Mouse (Mus musculus) embryonic facial prominence, embryonic 11.5 days (tissue): ENCODE data around the gene Capzb. TPM values are rescaled to one million over a fixed set of nuclear protein-coding genes. Genes with fewer than 3 reads are reported as not detected.

Experiments
- ATAC-seq: fragments of 200-750 bp; cut with Nextera tagmentation; replicated peaks from 2 replicates; pipeline ENCODE4 v1.8.0; 2017; ENCODE audit warnings: low read depth; ENCODE audit not compliant: insufficient number of reproducible peaks, low FRiP score, low TSS enrichment
- DNase-seq: peaks from one replicate; pipeline ENCODE4 v3.0.0-alpha.2; 2015; ENCODE audit warnings: low spot score
- H3K27ac ChIP-seq: fragments of 300-500 bp; sonication (generic); replicated peaks from 2 replicates; pipeline ENCODE4 v1.5.1; 2014; ENCODE audit warnings: mild to moderate bottlenecking, low read depth, low read length, control low read depth
- H3K27me3 ChIP-seq: fragments of 300-500 bp; sonication (generic); 2 replicates; pipeline ENCODE4 v1.6.1; 2014; ENCODE audit warnings: mild to moderate bottlenecking, low read length, moderate library complexity, mixed read lengths; ENCODE audit not compliant: control insufficient read depth, insufficient read depth
- H3K36me3 ChIP-seq: fragments of 300-500 bp; sonication (generic); replicated peaks from 2 replicates; pipeline ENCODE4 v1.6.1; 2014; ENCODE audit warnings: low read depth, mild to moderate bottlenecking, low read length, moderate library complexity, mixed read lengths; ENCODE audit not compliant: control insufficient read depth, insufficient read depth
- H3K4me1 ChIP-seq: fragments of 300-500 bp; sonication (generic); 2 replicates; pipeline ENCODE4 v1.6.1; 2014; ENCODE audit warnings: low read length, mixed read lengths; ENCODE audit not compliant: control insufficient read depth, insufficient read depth
- H3K4me2 ChIP-seq: fragments of 300-500 bp; sonication (generic); 2 replicates; pipeline ENCODE4 v1.6.1; 2014; ENCODE audit warnings: low read depth, mild to moderate bottlenecking, control low read depth, low read length, moderate library complexity
- H3K4me3 ChIP-seq: fragments of 300-500 bp; sonication (generic); 2 replicates; pipeline ENCODE4 v1.5.1; 2014; ENCODE audit warnings: low read depth, low read length, control low read depth
- H3K9ac ChIP-seq: fragments of 300-500 bp; sonication (generic); replicated peaks from 2 replicates; pipeline ENCODE4 v1.6.1; 2014; ENCODE audit warnings: mild to moderate bottlenecking, control low read depth, low read length
- H3K9me3 ChIP-seq: fragments of 300-500 bp; sonication (generic); replicated peaks from 2 replicates; pipeline ENCODE4 v1.6.1; 2016; ENCODE audit warnings: mild to moderate bottlenecking, low read length, inconsistent platforms, mixed read lengths; ENCODE audit not compliant: control insufficient read depth
- WGBS: fragments of 180-500 bp; shearing (Covaris S2); extraction: QIAGEN DNeasy Blood & Tissue Kit; methylation state at CpG from one replicate; pipeline ENCODE4 v1.1.7; 2014; 5-methylcytosine and 5-hydroxymethylcytosine counted together
- polyA plus RNA-seq: library from polyadenylated mRNA; unstranded; fragments of >200 nt; fragmentation: Nextera tagmentation; extraction: Ambion mirVana; gene quantifications from 2 replicates; pipeline ENCODE4 v1.2.1, GENCODE M21; 2014

Gene Capzb
- polyA plus RNA-seq, 1 experiment from 2014 or later, result 314 TPM

DNA sequence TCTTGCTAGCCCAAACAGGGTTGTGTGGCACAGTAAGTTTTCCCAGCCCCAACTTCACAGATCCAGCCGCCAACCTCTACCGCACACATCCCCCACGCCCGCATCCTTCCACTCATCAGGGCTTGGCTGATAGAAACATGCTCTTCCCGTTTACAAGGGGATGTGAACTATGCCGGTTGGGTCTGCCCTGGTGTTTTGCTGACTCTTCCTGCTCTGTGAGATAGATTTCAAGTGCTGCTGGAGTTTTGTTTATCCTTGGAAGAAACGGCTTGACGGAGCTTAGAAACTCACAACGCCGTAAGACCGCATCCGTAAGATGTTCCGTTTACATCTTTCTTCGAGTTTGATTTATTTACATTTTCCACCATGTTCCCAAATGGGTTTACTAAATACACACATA lies 34.3 kb upstream of the Capzb start:
- ATAC-seq (no peak), DNase-seq (no peak)
- no peaks in the 10 kb centered on the region for H3K27me3 ChIP-seq
- no peaks in the 10 kb centered on the region for H3K9me3 ChIP-seq
- no peak overlapping the region for H3K4me3 ChIP-seq
- 85% methylated on average over 14 of the region's 14 CpGs for WGBS
- H3K4me2 ChIP-seq, result no peak overlapping the region
- no peaks in the 10 kb centered on the region for H3K36me3 ChIP-seq
- no peak overlapping the region for H3K27ac ChIP-seq
- no peak overlapping the region for H3K9ac ChIP-seq
- no peaks in the 10 kb centered on the region for H3K4me1 ChIP-seq

DNA sequence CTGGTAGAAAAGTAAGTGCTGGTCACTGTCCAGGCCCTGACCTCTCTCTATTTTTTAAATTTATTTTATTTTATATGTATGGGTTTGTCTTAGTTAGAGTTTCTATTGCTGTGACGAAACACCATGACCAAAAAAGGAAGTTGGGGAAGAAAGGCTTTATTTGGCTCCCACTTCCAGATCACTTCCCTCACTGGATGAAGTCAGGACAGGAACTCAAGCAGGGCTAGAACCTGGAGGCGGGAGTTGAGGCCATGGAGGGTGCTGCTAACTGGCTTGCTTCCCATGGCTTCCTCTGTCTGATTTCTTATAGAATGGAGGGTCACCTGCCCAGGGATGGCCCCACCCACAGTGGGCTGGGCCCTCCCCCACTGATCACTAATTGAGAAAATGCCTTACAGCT lies 31.6 kb upstream of the Capzb start:
- WGBS, result 79% methylated on average over 2 of the region's 2 CpGs
- H3K36me3 ChIP-seq, result no peaks in the 10 kb centered on the region
- ATAC-seq (no peak), DNase-seq (no peak)
- no peak overlapping the region for H3K27ac ChIP-seq
- H3K4me3 ChIP-seq, result no peak overlapping the region
- H3K27me3 ChIP-seq, result no peaks in the 10 kb centered on the region
- H3K4me2 ChIP-seq, result no peak overlapping the region
- no peaks in the 10 kb centered on the region for H3K4me1 ChIP-seq
- H3K9ac ChIP-seq, result no peak overlapping the region
- H3K9me3 ChIP-seq, result no peaks in the 10 kb centered on the region

DNA sequence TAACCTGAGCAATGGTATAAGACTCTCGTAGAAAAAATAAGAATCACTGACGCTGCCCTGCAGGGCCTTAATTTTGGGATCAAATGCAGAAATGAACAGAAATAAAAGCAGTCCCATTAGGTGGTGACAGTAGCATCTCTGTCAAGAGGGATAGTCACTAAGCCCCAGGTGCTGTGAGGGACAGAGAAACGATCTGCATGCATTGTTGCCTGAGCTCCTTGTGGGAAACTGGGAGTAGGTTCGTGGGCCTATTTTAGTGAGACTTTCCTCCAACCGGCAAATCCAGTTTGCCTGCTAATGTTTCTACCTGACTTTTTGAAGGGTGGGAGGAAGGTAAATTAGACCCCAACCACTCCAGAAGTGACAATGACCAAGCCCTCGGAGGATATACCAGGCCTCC lies 28.6 kb upstream of the Capzb start:
- 87% methylated on average over 6 of the region's 6 CpGs for WGBS
- no peak overlapping the region for H3K9ac ChIP-seq
- no peaks in the 10 kb centered on the region for H3K36me3 ChIP-seq
- H3K4me2 ChIP-seq, result no peak overlapping the region
- no peaks in the 10 kb centered on the region for H3K4me1 ChIP-seq
- no peaks in the 10 kb centered on the region for H3K9me3 ChIP-seq
- DNase-seq (no peak), ATAC-seq (no peak)
- H3K27ac ChIP-seq, result no peak overlapping the region
- no peak overlapping the region for H3K4me3 ChIP-seq
- no peaks in the 10 kb centered on the region for H3K27me3 ChIP-seq

DNA sequence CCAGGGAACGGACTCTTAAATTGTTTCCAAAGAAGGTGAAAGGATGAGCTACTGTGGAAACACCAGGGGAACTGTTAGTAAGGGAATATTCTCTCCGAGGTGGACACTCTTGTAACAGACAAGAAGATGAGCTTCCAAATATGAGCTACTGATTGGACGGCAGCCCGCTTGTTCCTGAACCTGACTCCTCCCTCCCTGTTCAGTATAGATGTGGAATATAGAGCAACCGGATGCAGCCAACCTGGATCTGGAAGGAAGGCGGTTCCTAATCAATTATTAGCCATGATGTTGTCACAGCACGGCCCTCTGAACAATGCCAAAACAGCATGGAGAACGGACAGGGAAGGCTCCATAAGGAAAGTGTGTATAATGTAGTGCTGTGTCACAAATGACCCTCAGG lies 27.4 kb upstream of the Capzb start:
- ATAC-seq (no peak), DNase-seq (no peak)
- Histone ChIP-seq H3K9me3 (no peaks in the 10 kb centered on the region), H3K36me3 (no peaks in the 10 kb centered on the region), H3K4me1 (no peaks in the 10 kb centered on the region), H3K4me2 (no peak overlapping the region), H3K9ac (no peak overlapping the region), H3K4me3 (no peak overlapping the region), H3K27ac (no peak overlapping the region), H3K27me3 (no peaks in the 10 kb centered on the region)
- WGBS, result 84% methylated on average over 8 of the region's 8 CpGs

DNA sequence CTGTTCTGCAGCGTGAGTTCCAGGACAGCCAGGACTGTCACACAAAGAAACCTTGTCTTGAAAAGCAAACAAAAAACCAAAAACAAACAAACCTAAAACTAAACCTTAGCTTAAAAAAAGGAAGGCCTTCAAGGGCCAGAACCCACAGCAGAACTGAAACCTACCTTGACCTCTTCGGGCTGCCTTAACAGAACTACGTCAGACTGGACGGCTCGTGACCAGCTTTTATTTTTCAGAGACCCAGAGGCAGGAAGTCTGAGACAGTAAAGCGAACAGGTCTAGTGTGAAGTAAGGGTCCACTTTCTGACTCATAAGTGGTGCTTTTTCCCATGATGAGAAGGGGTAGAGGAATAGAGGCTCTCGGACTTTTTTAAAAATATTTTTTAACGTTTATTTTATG lies 26.5 kb upstream of the Capzb start:
- H3K9me3 ChIP-seq, result no peaks in the 10 kb centered on the region
- no peak for ATAC-seq

DNA sequence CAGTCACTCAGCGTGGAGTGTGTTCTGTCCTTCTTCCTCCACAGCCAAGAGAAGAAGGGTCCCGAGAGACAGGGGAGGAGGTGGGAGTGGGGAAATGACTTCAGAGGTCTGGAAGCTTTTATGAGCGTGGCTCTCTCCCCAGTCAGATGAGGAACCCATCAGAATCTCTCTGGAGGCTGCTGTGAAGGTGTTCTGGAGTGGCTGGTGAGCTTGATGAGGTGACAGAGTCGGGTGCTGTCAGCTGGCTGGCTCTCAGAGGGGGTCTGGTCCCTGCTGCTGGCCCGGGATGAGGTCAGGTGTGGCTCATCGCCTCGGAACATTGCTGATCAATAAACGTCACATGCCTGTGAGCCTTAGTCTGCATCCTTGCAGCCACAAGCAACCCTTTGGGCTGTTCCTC lies 25.6 kb upstream of the Capzb start:
- H3K9ac ChIP-seq, result no peak overlapping the region
- H3K36me3 ChIP-seq, result no peaks in the 10 kb centered on the region
- H3K4me1 ChIP-seq, result no peaks in the 10 kb centered on the region
- H3K9me3 ChIP-seq, result no peaks in the 10 kb centered on the region
- DNase-seq (no peak), ATAC-seq (no peak)
- H3K27me3 ChIP-seq, result no peaks in the 10 kb centered on the region
- H3K27ac ChIP-seq, result no peak overlapping the region
- WGBS, result 72% methylated on average over 8 of the region's 8 CpGs
- no peak overlapping the region for H3K4me3 ChIP-seq
- H3K4me2 ChIP-seq, result no peak overlapping the region

More for the DNA sequence above, 26.5 kb upstream of the Capzb start:
- Histone ChIP-seq H3K27ac (no peak overlapping the region), H3K4me2 (no peak overlapping the region), H3K4me3 (no peak overlapping the region), H3K4me1 (no peaks in the 10 kb centered on the region), H3K27me3 (no peaks in the 10 kb centered on the region), H3K36me3 (no peaks in the 10 kb centered on the region), H3K9ac (no peak overlapping the region)
- DNase-seq, result no peak
- WGBS, result 80% methylated on average over 8 of the region's 8 CpGs

DNA sequence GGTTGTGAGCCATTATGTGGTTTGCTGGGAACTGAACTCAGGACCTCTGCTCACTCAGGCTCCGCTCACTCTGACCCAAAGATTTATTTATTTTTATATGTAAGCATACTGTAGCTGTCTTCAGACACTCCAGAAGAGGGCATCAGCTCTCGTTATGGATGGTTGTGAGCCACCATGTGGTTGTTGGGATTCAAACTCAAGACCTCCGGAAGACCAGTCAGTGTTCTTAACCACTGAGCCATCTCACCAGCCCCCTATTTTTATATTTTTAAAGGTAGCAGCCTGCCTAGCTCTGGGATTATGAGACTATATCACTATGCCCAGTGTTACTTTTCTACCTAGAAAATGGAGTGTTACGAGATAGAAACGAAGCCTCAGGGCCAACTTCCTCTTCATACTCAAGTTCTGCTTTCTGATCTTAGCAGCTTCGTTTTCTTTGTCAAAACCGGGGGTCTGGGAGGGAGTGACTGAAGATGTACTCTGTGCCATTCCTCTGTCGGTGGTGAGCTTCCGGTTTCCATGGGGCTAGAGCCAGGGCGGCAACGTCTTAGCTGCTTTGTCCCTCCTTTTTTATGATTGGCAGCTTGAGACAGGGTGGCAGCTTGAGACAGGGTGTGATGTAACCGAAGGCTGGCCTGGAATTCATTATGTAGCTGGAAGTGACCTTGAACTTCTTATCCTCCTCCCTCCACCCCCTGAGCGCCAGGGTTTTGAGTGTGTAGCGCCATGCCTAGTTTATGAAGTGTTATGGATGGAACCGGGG lies 23.5 kb upstream of the Capzb start:
- no peak overlapping the region for H3K27ac ChIP-seq

DNA sequence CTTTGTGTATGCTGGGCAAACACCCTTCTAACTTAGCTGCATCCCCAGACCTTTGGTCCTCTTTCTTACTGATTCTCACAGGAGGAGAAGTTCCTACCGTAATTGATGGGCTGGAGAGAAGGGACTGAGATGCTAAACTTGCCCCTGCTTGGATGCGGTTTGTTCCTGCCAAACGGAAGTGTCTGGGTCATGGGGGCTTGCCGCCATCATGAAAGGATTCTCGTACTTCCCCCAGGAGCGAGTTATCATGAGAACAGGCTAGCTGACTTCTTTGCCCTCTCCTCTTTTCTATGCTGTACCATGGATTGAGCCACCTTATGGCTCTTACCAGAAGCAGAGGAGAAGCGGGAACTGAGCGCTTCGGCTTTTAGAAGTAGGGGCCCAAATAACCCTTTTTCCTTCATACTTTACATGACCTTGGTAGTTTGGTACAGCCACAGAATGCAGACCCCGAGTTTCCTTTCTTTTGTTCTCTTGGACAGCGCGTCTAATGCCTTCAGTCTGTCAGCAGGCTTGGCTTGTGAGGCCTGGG lies 22.9 kb upstream of the Capzb start:
- Histone ChIP-seq H3K9ac (no peak overlapping the region), H3K9me3 (no peaks in the 10 kb centered on the region), H3K36me3 (no peaks in the 10 kb centered on the region), H3K4me1 (no peaks in the 10 kb centered on the region), H3K4me3 (no peak overlapping the region), H3K27me3 (no peaks in the 10 kb centered on the region), H3K4me2 (no peak overlapping the region), H3K27ac (no peak overlapping the region)
- 56% methylated on average over 12 of the region's 12 CpGs for WGBS
- no peak for ATAC-seq
- DNase-seq, result peak; percentile 7

More for the DNA sequence above, 23.5 kb upstream of the Capzb start:
- H3K4me1 ChIP-seq, result no peaks in the 10 kb centered on the region
- no peak for ATAC-seq
- no peaks in the 10 kb centered on the region for H3K27me3 ChIP-seq
- no peak overlapping the region for H3K4me2 ChIP-seq
- no peaks in the 10 kb centered on the region for H3K9me3 ChIP-seq
- WGBS, result 67% methylated on average over 15 of the region's 15 CpGs
- no peak overlapping the region for H3K4me3 ChIP-seq
- peak; percentile 80 for DNase-seq
- no peak overlapping the region for H3K9ac ChIP-seq
- H3K36me3 ChIP-seq, result no peaks in the 10 kb centered on the region
